Mouse (Mus musculus): ENCODE measurements around the gene Gm9837. TPM values are rescaled to one million over a fixed set of nuclear protein-coding genes. Genes with fewer than 3 reads are reported as not detected.

Gm9837 gene
- polyA plus RNA-seq, 1 experiment = not detected

DNA sequence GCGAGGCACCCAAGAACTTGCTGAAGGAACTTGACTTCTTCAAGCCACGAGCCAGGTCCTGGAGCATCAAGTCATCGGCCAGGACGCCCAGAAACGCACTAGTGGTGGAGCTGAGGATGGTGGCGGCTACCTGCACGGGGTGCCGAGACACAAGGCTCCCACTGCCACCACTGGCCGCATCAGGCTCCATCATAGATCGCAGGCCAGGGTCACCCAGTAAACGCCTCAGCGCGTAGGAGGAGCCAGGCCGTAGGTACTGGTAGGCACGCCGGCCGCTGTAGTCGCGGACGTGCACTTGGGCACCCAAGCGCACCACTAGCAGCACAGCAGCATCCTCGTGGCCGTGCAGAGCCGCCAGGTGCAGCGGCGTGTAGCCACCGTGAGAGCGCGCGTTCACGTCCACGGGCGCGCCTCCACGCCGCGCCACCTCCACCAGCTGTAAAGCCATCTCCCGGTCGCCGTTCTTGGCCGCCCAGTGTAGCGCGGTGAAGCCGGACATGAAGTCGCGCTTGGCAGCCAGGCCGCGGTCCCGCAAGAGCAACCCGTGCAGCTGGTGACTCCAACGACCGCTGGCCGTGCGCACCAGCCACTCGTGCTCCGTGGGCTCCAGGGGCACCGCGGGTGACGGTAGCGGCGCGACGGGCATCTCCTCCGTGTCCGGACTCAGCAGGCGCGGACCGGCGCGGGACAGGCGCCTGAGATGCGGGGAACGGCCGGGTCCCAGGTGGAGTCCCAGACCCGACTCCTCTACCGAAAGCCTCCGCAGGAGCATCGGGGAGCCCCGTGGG lies 8.3 kb upstream of the Gm9837 start:
- no peak for TF ChIP-seq CTCF (IDR thresholded peaks at IDR 0.05; ENCODE audit: low read depth, low read length)
- TF ChIP-seq POLR2A (IDR thresholded peaks at IDR 0.05; ENCODE audit: borderline replicate concordance, low read depth, low read length) = no peak
- Histone ChIP-seq H3K27ac (ENCODE audit: insufficient read depth, low read depth, low read length) (no peak overlapping the region), H3K4me3 (ENCODE audit: insufficient read depth, low read length) (peak overlapping the region; percentile 39), H3K4me1 (ENCODE audit: control insufficient read depth, insufficient read depth, low read length) (no peaks in the 10 kb centered on the region)

- TF ChIP-seq POLR2A (IDR thresholded peaks at IDR 0.05; ENCODE audit: borderline replicate concordance, low read depth, low read length) = no peak
- Histone ChIP-seq H3K4me3 (ENCODE audit: insufficient read depth, low read length) (no peak overlapping the region), H3K27ac (ENCODE audit: insufficient read depth, low read depth, low read length) (no peak overlapping the region), H3K4me1 (ENCODE audit: control insufficient read depth, insufficient read depth, low read length) (no peaks in the 10 kb centered on the region)
Measured at GRCm38 (mm10) chr11:53477833-53478232, 7.6 kb upstream of the Gm9837 start.

DNA sequence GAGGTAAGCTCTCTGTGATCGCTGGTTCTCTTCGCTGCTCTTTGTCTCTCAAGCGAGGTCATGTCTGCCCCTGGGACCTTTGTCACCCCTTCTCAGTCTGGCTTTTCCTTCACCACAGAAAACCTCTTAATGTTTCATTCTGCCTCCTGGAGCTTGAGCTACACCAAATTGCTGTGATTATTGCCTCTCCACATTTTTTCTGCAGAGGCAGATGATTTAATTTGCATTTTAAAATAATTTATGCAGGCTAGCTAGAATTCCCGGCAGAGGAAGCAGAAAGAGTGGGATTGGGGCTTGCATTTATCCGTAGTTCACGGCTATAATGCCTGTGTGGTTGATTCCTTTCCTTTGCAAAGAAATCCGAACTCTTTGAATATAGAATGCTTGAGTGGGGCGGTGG lies 5.3 kb upstream of the Gm9837 start:
- Histone ChIP-seq H3K4me1 (ENCODE audit: control insufficient read depth, insufficient read depth, low read length) (no peaks in the 10 kb centered on the region), H3K27ac (ENCODE audit: insufficient read depth, low read depth, low read length) (no peak overlapping the region), H3K4me3 (ENCODE audit: insufficient read depth, low read length) (no peak overlapping the region)
- no peak for TF ChIP-seq CTCF (IDR thresholded peaks at IDR 0.05; ENCODE audit: low read depth, low read length)
- no peak for TF ChIP-seq POLR2A (IDR thresholded peaks at IDR 0.05; ENCODE audit: borderline replicate concordance, low read depth, low read length)

DNA sequence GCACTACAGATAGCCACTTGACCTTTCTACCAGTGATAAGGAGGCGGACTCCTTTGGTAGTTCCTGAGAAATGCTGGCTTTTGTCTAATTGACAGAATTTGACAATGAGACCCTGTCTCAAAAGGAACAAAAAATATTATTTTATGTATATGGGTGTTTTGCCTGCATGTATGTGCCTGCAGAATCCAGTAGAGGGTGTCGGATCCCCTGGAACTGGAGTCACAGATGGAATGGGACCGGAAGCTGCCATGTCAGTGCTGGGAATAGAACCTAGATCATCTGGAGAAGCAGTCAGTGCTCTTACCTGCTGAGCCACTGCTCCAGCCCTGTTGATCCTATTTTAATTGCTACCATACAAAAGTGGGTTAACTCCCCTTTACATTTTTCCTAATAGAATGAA lies 2.4 kb upstream of the Gm9837 start:
- no peak overlapping the region for H3K4me3 ChIP-seq (ENCODE audit: insufficient read depth, low read length)
- TF ChIP-seq CTCF (IDR thresholded peaks at IDR 0.05; ENCODE audit: low read depth, low read length) (no peak), POLR2A (IDR thresholded peaks at IDR 0.05; ENCODE audit: borderline replicate concordance, low read depth, low read length) (no peak)
- H3K4me1 ChIP-seq (ENCODE audit: control insufficient read depth, insufficient read depth, low read length) = no peaks in the 10 kb centered on the region
- no peak overlapping the region for H3K27ac ChIP-seq (ENCODE audit: insufficient read depth, low read depth, low read length)

- Histone ChIP-seq H3K4me1 (ENCODE audit: control insufficient read depth, insufficient read depth, low read length) (no peaks in the 10 kb centered on the region), H3K27ac (ENCODE audit: insufficient read depth, low read depth, low read length) (no peak overlapping the region), H3K4me3 (ENCODE audit: insufficient read depth, low read length) (no peak overlapping the region; the same call in 1 of the 2 replicates)
- TF ChIP-seq CTCF (IDR thresholded peaks at IDR 0.05; ENCODE audit: low read depth, low read length) (no peak), POLR2A (IDR thresholded peaks at IDR 0.05; ENCODE audit: borderline replicate concordance, low read depth, low read length) (no peak)
Measured at GRCm38 (mm10) chr11:53469294-53469967, 848 bp downstream of the Gm9837 start.

GRCm38 (mm10) chr11:53466231-53466971 lies 3.9 kb downstream of the Gm9837 start:
- no peak overlapping the region for H3K4me3 ChIP-seq (ENCODE audit: insufficient read depth, low read length)
- no peak overlapping the region for H3K27ac ChIP-seq (ENCODE audit: insufficient read depth, low read depth, low read length)
- H3K4me1 ChIP-seq (ENCODE audit: control insufficient read depth, insufficient read depth, low read length) = no peaks in the 10 kb centered on the region
- TF ChIP-seq POLR2A (IDR thresholded peaks at IDR 0.05; ENCODE audit: borderline replicate concordance, low read depth, low read length) (no peak), CTCF (IDR thresholded peaks at IDR 0.05; ENCODE audit: low read depth, low read length) (peak; percentile 73)

DNA sequence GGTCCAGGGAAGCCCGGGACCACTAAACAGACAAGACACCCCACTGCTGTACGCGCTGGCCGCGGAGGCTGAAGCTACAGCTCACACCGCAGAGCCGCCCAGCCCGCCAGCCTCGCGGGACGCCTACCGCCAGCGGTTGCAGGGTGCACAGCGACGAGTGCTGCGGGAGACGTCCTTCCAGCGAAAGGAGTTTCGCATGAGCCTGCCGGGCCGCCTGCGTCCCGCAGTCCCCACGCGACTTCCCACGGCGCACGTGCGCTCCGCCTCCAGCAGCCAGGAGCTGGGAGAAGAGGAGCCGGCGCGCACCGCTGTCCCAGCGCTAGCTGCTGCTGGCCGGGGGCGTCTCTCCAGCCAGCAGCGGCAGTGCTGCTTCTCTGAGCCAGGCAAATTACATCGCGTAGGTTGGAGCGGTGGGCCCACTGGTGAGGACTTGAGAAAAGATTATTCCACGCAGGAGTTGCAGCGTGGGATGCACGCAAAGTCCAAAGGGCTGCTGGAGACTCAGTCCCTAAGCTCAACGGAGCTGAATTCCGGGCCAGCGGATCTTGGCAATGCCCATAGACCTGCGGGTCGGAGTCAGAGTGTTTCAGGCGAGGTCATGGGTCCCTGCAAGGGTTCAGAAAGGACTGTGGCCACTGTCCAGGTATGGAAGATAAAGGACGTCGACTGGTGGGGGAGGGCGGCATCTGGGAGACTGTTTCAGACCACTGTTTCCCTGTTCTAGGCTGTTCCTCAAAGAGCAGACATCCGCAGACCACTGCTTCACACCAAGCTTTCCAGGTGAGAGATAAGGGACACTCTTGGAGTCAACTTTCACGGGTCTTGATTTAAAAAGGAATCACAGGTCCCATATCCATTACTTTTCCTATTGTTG lies 6.5 kb downstream of the Gm9837 start:
- H3K4me3 ChIP-seq (ENCODE audit: insufficient read depth, low read length) = peak overlapping the region; percentile 51
- H3K4me1 ChIP-seq (ENCODE audit: control insufficient read depth, insufficient read depth, low read length) = no peaks in the 10 kb centered on the region
- TF ChIP-seq POLR2A (IDR thresholded peaks at IDR 0.05; ENCODE audit: borderline replicate concordance, low read depth, low read length) = no peak
- no peak for TF ChIP-seq CTCF (IDR thresholded peaks at IDR 0.05; ENCODE audit: low read depth, low read length)
- H3K27ac ChIP-seq (ENCODE audit: insufficient read depth, low read depth, low read length) = no peak overlapping the region

DNA sequence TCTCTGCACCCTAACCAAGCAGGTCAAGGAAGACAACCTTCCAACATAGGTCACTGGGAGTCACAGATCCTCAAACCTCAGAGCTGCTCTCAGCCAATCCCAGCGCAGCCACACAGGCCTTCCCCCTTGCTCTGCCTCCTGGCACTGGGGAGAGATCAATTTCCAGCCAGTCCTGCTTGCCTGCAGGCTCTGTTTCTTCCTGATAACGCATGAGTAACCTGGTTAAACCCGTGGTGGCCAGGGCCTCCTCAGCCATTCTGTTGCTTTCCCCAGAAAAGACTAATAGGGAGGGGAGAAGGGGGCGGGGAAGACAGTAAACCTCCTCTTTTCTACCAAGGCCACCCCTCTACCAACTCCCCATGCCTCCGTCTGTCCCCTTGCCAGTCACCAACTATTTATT lies 8.6 kb downstream of the Gm9837 start:
- H3K4me3 ChIP-seq (ENCODE audit: insufficient read depth, low read length) = no peak overlapping the region
- TF ChIP-seq CTCF (IDR thresholded peaks at IDR 0.05; ENCODE audit: low read depth, low read length) (no peak), POLR2A (IDR thresholded peaks at IDR 0.05; ENCODE audit: borderline replicate concordance, low read depth, low read length) (no peak)
- no peak overlapping the region for H3K27ac ChIP-seq (ENCODE audit: insufficient read depth, low read depth, low read length)
- H3K4me1 ChIP-seq (ENCODE audit: control insufficient read depth, insufficient read depth, low read length) = 0 out of 2 replicates have a peak, but pooled peaks cover 3% of the 10 kb centered on the region

- H3K27ac ChIP-seq (ENCODE audit: insufficient read depth, low read depth, low read length) = no peak overlapping the region
Measured at GRCm38 (mm10) chr11:53460192-53460591, 10.1 kb downstream of the Gm9837 start.

More at GRCm38 (mm10) chr11:53460192-53460591, 10.1 kb downstream of the Gm9837 start:
- TF ChIP-seq CTCF (IDR thresholded peaks at IDR 0.05; ENCODE audit: low read depth, low read length) = no peak
- TF ChIP-seq POLR2A (IDR thresholded peaks at IDR 0.05; ENCODE audit: borderline replicate concordance, low read depth, low read length) = no peak
- no peak overlapping the region for H3K4me3 ChIP-seq (ENCODE audit: insufficient read depth, low read length)
- H3K4me1 ChIP-seq (ENCODE audit: control insufficient read depth, insufficient read depth, low read length) = peaks cover 5% of the 10 kb centered on the region; the same call in 1 of the 2 replicates

All from bone marrow macrophage, adult 2 months (primary cell).